ENCODE assay signal across 8 mouse cellular contexts in the genomic region with DNA sequence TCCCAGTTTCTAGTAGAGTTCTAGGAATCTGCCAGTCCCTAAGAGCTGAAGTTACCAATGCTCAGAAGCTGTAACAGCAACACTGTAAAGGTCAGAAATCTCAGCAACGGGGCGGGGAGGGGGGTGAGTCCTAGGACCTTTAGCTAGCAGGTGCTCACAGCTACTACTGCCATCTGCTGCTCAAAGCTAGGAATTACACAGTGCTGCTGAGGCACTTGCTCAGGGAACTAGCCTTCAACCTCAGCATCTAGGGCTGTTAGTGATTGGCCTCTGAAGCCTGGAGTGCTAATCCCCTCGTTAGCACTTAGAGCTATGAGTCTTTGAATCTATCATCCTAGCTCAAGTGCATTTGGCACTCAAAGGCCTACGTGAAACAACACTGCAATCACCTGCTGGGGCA. TPM values are rescaled to one million over a fixed set of nuclear protein-coding genes. Genes with fewer than 3 reads are reported as not detected.
A peak's percentile ranks its signal among the peaks of the same experiment; 100 is the strongest.
DNase-seq lines count a peak whose midpoint lies in the region; ATAC-seq and TF ChIP-seq lines count a peak whose summit lies in the region.

No protein-coding gene starts in this region.

- no peak overlapping the region for H3K4me3 ChIP-seq in layer of hippocampus, adult 2 months
- H3K4me3 ChIP-seq in liver, postnatal 0 days (ENCODE audit: low read depth, low read length), result no peak overlapping the region

- H3K4me1 ChIP-seq in liver, postnatal 0 days (ENCODE audit: insufficient read depth), result 0 out of 2 replicates have a peak, but pooled peaks cover 2% of the 10 kb centered on the region

- no peak overlapping the region for H3K4me2 ChIP-seq in liver, postnatal 0 days (ENCODE audit: low read depth, low read length)

- H3K9me3 ChIP-seq in liver, postnatal 0 days (ENCODE audit: low read length), result no peaks in the 10 kb centered on the region

- WGBS in liver, postnatal 0 days (ENCODE audit: insufficient replicate concordance), result 13% methylated on average over 4 of the region's 4 CpGs

- H3K27ac ChIP-seq in layer of hippocampus, adult 2 months, result no peak overlapping the region
- H3K27ac ChIP-seq in liver, postnatal 0 days (ENCODE audit: low read depth), result no peak overlapping the region

- peak; percentile 91 for TF ChIP-seq CTCF in layer of hippocampus, adult 2 months (conservative IDR thresholded peaks at IDR 0.05)
- peak; percentile 86 for TF ChIP-seq CTCF in liver, postnatal 0 days (IDR thresholded peaks at IDR 0.05; ENCODE audit: low read depth)

- no peaks in the 10 kb centered on the region for H3K27me3 ChIP-seq in liver, postnatal 0 days (ENCODE audit: insufficient read depth, low read length)

- no peak overlapping the region for H3K9ac ChIP-seq in liver, postnatal 0 days (replicated peaks)

- DNase-seq in layer of hippocampus, adult 2 months (ENCODE audit: low spot score in 2 of 2), result peak in 1 of 2 experiments; percentile 24
- DNase-seq in layer of hippocampus, postnatal 36 days, result no peak
- peak; percentile 40 for DNase-seq in WW6 (ENCODE audit: low read depth, low spot score)
- peak; percentile 77 for DNase-seq in embryo, embryonic 10.5 days (ENCODE audit: low spot score)
- DNase-seq in liver, postnatal 0 days, result peak; percentile 60
- no peak for DNase-seq in right cerebral cortex, postnatal 10 days (ENCODE audit: low spot score in 2 of 2)

- no peak for TF ChIP-seq EP300 in liver, postnatal 0 days (IDR thresholded peaks at IDR 0.05; ENCODE audit: low read depth)

- ATAC-seq in hematopoietic stem cell, adult 5-6 weeks (replicated peaks in 1 of 2; ENCODE audit: insufficient read depth in 1 of 2, low FRiP score in 2 of 2, low TSS enrichment in 1 of 2, low read depth in 1 of 2, poor library complexity in 2 of 2, severe bottlenecking in 2 of 2), result peak; percentile 93 to 96
- ATAC-seq in liver, postnatal 0 days, result peak; percentile 65
- ATAC-seq in neutrophil, adult 5-6 weeks (ENCODE audit: extremely low read depth, insufficient number of reproducible peaks, low FRiP score, poor library complexity, severe bottlenecking), result peak; percentile 96

- H3K36me3 ChIP-seq in liver, postnatal 0 days (replicated peaks; ENCODE audit: insufficient read depth, low read length), result no peaks in the 10 kb centered on the region

RNA-seq across cellular contexts. Expression of a gene that starts 14.4 kb away (rescaled TPM):
- 10 to 100 TPM in 1 of 2 experiments, 1 to 10 TPM in 1; 9.8 to 11.9 TPM for total RNA-seq in layer of hippocampus, adult 2 months (2021)
- 10 to 100 TPM in 1 of 2 experiments, 1 to 10 TPM in 1; 9.0 to 13.4 TPM for total RNA-seq in layer of hippocampus, postnatal 36 days (2021)
- 10.9 and 21.3 TPM in 2 replicates for total RNA-seq in hematopoietic stem cell, adult 5-6 weeks (2017)
- polyA plus RNA-seq in liver, postnatal 0 days (2015; fragmentation: Nextera tagmentation; extraction: Ambion mirVana), result 3.0 and 3.4 TPM in 2 replicates
- 27.9 and 36.1 TPM in 2 replicates for total RNA-seq in neutrophil, adult 5-6 weeks (2017)

RNA-seq across cellular contexts. Expression of a gene that starts 18.0 kb away (rescaled TPM):
- not detected for total RNA-seq in layer of hippocampus, adult 2 months (2021)
- not detected for total RNA-seq in layer of hippocampus, postnatal 36 days (2021)
- not detected in 2 replicates for total RNA-seq in hematopoietic stem cell, adult 5-6 weeks (2017)
- 0.04 TPM in 1 of 2 replicates, not detected in the other for polyA plus RNA-seq in liver, postnatal 0 days (2015; fragmentation: Nextera tagmentation; extraction: Ambion mirVana)
- 0.23 and 0.37 TPM in 2 replicates for total RNA-seq in neutrophil, adult 5-6 weeks (2017)

RNA-seq across cellular contexts. Expression of a gene that starts 21.6 kb away (rescaled TPM):
- total RNA-seq in layer of hippocampus, adult 2 months (2021), result 1 to 10 TPM; 8.5 to 9.5 TPM
- 1 to 10 TPM; 9.1 to 9.6 TPM for total RNA-seq in layer of hippocampus, postnatal 36 days (2021)
- total RNA-seq in hematopoietic stem cell, adult 5-6 weeks (2017), result 5.9 and 6.1 TPM in 2 replicates
- 18.2 and 19.1 TPM in 2 replicates for polyA plus RNA-seq in liver, postnatal 0 days (2015; fragmentation: Nextera tagmentation; extraction: Ambion mirVana)
- 5.6 and 7.1 TPM in 2 replicates for total RNA-seq in neutrophil, adult 5-6 weeks (2017)

RNA-seq across cellular contexts. Expression of a gene that starts 45.9 kb away (rescaled TPM):
- 10 to 100 TPM; 10.4 to 12.0 TPM for total RNA-seq in layer of hippocampus, adult 2 months (2021)
- 10 to 100 TPM; 10.2 to 12.2 TPM for total RNA-seq in layer of hippocampus, postnatal 36 days (2021)
- total RNA-seq in hematopoietic stem cell, adult 5-6 weeks (2017), result 16.6 and 19.5 TPM in 2 replicates
- 3.5 and 4.2 TPM in 2 replicates for polyA plus RNA-seq in liver, postnatal 0 days (2015; fragmentation: Nextera tagmentation; extraction: Ambion mirVana)
- total RNA-seq in neutrophil, adult 5-6 weeks (2017), result 29.7 and 29.8 TPM in 2 replicates

Comparison
In these comparisons a context has a peak if more than half of its experiments do, and no peak if none do; other contexts are left out.
1. DNase-seq: peak in WW6 (single experiment), embryo, embryonic 10.5 days (single experiment) and liver, postnatal 0 days (single experiment); none in layer of hippocampus, postnatal 36 days (0 of 2) and right cerebral cortex, postnatal 10 days (0 of 2).
2. Peak in every context shown above with its lines, with median percentiles within 50 percentile points of each other: ATAC-seq.